Mouse (Mus musculus) embryo, embryonic 9.5 days (tissue): ENCODE results near the gene Pld6.
A peak's percentile ranks its signal among the peaks of the same experiment; 100 is the strongest.

Experiments
- DNase-seq: peaks from one replicate; pipeline ENCODE4 v3.0.0-alpha.2; 2017; ENCODE audit errors: extremely low spot score

Gene Pld6

DNA sequence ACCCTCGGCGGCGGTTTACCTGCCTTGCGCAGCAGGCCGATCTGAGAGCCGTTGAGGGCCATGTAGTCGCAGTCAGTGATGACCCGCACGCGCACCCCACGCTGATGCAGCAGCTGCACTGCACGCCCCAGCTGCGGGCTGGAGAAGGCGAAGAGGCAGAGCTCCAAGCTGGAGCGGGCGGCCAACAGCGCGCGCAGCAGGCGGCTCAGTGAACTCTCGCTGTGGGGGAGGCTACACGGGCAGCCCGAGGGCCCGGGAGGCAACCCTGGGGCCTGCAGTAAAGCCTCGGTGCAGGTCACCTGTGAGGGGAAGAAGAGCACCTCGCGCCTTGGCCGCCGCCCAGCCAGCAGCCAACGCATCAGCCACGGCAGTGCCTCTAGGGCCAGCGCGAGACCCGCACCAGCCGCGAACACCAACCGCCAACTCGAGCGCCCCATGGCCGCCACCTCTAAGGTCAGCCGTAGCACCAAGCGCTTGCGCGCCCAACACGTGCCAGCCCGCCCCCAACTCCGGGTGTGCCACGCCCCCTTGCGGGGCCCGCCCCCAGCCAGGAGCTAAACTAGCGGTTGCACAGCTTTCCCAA, at the start of gene Pld6:
Pld6 (minus strand) TSS at position 447 of the 583 bp plus-strand sequence.
- peak; percentile 80 for DNase-seq

DNA sequence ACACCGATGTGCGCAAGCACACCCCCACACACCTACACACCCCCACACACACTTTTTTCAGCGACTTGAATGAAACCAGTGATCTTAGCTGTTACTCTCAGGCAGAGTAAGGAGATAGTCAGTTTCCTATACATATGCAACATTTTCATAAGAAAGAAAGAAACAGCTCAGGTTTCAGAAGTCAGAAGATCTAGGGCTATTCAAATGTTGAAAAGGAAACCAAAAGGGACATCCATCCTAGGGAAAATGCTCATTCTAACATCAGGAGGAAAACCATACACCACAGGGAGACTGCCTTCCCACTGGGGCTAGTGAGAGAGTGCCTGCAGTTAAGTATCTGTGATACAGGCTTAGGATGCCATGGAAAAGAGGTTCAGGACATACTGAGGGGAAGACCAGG, 34.2 kb upstream of the Pld6 start:
- no peak for DNase-seq

DNA sequence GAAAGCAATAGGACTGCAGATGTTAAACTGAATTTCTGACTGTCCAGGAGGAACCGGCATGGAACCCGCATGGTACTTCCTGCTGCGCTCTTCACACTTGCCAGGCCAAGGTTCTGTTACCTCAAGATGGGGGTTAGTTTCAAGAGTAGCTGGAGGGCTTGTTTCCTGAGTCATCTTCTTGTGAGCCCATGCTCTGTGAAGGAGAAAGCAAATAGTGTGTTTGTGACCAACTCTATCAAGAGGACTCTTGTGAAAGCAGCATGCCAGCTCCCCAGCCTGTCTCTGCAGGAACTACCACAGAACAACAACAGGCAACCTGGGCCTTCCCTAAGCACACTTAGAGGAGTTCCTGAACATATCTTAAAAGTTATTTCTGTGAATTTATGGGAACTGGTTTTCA, 30.5 kb upstream of the Pld6 start:
- DNase-seq: no peak

DNA sequence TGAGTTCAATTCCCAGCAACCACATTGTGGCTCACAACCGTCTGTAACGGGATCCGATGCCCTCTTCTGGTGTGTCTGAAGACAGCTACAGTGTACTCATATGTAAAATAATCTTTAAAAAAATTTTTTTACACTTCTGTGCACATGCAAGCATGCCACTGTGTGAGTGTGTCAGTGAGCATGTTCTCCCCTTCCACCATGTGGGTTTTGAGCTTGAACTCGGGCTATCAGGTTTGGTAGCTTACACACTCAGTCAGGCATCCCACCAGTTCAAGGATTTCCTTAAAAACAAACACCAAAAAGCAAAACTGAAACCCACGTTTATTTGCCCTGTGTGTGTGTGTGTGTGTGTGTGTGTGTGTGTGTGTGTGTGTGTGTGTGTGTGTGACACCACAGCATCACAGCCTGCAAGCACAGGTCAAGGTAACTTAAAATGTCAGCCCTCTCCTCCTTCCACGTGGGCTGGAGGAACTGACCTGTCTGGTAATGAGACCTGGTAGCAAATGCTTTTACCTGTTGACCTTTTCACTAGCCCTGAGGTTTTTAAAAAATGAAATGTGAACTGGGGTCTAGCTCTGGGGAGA, 28.1 kb upstream of the Pld6 start:
- no peak for DNase-seq

DNA sequence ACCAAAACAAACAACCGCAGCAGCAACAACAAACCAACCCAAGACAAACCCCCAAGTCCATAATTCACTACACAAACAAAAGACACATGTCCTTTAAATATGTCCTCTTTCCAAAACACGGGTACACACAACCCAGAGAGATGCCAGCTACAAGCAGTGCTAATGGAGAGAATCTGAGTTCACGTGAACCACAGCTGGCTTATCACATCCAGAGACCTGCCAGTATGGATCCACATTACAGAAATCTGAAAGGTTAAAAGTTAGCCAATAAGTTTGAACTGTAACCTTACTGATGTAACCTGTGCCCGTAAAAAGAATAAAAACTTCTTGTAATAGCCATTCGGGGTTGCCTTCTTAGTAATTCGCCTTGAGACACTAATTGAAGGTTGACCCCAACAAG, 27.5 kb upstream of the Pld6 start:
- DNase-seq: no peak

DNA sequence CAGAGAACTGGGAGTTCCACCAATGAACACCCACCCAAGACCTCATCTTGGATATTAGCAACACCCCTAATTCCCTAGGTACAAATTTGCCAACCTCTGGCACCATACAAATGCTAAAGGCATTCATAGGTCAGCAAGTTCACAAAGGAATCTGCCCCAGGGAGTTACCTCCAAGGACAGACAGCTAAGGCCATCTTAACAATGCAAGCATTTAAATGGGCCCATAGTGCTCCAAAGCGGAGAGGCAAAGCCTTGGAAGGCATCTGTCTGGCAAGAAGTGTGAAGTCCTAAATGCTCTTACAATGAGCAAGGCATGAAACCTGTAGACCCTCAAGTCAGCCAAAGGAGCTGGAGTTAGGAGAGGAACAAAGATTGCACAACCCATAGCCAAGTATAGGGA, 26.9 kb upstream of the Pld6 start:
- DNase-seq: no peak

DNA sequence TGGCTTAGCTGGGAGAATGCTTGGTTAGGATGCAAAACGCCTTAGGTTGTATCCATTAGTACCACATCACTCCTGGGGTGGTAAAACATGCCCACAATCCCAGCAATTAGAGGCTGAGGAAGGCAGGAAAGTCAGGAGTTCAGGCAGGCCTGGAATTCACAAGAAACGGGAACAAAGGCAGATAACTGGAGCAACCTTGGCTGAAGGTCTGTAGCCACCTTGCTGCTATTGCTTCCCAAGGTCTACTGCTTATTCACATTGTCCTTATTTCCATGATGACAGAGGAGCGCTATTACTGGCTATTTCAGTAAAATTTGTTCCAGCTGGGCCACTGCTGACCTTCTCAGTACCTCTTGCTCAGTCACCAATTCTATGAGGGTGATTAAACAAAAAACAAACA, 25.8 kb upstream of the Pld6 start:
- DNase-seq: no peak

DNA sequence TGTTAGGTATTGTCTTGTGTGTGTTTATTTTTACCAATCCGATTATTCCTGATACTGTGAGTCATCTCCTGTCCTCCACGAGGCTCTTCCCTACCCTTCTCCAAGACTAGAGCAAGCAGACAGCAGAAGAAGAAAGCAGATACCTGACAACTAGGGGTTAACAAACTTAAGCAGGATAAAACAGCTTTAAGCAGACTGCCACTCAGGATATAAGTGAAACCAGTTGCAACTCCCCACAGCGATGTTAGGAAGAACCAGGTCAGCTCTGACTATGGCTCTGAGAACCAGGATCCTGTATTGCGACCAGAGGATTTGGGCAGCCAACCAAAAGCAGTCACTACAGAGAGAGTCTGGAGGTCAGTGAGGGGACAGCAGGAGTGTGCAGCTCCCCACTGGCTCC, 23.8 kb upstream of the Pld6 start:
- DNase-seq: no peak

DNA sequence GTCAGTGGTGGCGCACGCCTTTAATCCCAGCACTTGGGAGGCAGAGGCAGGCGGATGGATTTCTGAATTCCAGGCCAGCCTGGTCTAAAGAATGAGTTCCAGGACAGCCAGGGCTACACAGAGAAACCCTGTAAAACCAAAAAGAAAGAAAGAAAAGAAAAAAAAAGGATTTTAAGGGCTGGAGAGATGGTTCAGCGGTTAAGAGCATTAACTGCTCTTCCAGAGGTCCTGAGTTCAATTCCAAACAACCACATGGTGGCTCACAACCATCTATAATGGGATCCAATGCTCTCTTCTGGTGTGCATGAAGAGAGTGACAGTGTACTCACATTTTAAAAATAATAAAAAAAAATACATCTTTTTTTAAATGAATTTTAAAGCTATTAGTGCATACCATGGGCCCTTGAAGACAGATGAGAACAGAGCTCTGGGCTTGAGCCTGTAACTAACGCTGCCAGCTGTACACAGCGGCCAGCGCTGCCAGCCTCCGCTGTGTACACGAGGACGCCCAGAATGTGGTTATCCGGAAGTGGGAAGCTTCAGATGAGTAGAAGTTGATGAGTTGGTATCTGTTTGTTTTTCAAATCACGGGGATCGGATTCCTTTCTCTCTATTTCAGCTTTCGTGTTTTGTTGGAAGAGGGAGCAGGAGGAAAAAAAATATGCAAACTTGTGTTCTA, 23.2 kb upstream of the Pld6 start:
- no peak for DNase-seq

DNA sequence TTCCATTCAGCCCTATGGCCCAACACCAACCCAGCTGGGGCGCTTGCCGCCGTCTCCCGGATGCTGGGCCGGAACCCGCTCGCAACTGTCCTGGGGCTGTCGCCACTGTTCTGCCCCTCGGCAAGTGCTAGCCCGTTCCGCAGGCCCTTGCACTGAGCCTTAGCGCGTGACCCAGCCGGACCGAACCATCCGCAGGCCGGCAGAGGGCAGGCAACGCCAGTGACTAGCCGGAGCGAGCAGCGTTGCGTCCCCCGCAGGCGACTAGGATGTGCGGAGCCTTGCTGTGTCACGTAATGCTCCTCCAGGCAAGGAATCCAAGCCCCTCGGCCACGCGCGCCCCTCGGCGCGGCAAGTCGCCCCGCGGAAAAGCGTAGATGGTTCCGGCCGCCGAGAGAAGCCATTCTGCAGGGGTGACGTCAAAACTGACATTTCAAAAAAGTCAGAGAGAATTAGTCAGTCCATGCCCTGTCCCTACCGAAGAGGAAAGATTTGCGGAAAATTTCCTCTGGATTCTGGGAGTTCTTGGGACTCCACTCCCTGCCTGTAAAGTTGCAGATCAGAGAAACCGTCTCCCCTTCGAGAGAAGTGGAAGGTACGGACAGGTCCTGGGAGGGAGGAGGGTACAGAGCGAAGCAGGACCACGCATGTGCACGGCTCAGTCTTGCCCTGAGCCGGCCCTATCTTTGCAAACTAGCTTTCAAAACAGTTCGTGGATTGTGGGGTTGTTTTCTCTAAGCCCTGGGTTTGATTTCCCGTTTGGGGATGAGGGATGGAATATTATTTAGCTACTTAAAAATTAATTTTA, 22.4 kb upstream of the Pld6 start, which contains the start of gene Flcn:
Flcn (minus strand) TSS at position 347 of the 805 bp plus-strand sequence.
- peak; percentile 92 for DNase-seq

DNA sequence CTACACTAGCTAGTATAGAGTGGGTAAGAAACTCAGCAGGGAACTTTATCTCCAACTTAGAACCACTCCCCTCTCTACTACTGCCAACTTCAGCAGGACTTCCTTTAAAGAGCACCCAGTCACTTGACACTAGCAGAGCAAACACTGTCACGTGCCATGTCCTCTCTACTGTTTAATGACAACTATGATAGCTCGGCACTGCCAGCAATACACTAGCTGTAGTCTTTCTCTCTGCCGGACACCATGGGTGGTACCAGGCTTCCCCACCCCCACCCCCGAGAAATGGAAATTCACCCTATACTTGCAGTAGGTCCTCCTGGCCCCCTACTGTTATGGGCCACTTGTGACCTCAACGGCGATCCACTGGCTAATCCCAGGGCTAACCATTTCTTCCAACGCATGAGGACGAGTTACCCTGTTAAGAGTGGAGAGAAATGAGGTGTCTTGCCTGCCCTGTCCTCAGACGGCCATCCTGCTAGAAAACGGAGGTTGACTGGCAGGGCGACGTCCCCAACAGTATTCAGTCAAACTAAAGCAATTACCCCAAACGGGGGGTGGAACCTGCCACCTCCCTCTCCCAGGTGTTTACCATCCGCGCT, 21.7 kb upstream of the Pld6 start:
- no peak for DNase-seq

DNA sequence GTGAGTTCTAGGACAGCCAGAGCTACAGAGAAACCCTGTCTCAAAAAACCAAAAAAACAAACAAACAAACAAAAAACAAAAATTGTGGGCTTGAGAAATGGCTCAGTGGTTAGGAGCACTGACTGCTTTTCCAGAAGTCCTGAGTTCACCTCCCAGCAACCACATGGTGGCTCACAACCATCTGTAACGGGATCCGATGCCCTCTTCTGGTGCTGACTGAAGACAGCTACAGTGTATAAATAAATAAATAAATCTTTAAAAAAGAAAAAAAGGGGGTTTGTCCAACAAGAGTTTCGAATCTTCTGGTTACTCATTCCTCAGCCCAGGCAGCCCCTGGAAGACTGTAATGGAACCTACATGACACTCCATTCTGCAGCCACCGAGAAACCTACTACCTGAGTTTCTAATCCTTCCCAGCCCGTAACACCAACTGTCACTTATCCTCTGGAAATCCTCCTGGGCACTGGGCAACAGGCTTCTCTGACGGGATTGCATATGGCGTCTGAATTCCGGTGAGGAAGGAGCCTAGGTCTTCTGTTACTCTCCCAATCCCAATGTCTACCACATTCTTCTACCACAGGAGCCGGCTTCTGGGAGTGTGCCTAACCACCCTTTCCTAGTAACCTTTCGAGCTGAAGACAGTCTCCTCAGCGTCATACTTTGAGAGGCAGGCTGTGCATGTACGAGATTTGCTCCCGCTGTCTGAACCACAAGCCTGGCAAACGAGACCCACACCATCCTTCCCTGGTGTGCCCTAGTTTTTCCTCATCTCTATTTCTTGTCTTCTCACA, 20.9 kb upstream of the Pld6 start:
- DNase-seq: no peak

DNA sequence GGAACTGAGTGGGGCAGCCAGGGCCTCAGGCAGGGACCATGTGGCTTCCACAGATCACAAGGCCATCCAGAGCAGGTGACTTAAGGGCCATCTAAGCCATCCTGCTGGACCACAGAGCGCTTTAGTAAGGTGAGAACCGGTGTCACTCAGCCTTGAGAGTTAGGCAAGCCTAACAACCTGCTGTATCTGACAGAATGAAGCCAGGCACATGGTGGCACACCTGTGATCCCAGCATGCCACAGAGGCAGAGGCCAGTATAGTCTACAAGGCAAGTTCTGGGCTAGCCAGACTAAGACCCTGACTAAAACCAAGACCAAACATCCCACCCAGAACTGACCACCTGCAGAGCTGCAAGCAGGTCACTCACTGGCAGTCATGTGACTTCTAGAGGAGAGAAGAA, 18.2 kb upstream of the Pld6 start:
- DNase-seq: no peak

DNA sequence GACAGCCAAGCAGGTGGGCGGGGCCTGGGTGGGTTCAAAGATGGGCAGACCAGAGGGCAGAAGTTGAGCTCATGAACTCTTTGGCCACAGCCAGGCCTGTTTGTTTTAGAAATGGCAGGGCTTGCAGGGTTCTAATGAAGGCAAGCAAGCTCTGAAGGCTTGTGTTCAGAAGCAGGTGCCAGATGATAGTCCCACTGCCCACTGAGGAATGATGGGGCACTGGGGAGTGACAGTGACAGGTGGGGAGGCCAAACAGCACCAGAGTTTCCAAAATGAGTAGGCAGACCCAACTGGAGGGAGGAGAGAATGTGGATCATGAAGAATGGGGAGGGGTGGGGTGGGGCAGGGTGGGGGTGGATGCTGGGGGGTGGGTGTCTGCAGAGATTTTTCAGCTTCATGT, 17.8 kb upstream of the Pld6 start:
- no peak for DNase-seq

DNA sequence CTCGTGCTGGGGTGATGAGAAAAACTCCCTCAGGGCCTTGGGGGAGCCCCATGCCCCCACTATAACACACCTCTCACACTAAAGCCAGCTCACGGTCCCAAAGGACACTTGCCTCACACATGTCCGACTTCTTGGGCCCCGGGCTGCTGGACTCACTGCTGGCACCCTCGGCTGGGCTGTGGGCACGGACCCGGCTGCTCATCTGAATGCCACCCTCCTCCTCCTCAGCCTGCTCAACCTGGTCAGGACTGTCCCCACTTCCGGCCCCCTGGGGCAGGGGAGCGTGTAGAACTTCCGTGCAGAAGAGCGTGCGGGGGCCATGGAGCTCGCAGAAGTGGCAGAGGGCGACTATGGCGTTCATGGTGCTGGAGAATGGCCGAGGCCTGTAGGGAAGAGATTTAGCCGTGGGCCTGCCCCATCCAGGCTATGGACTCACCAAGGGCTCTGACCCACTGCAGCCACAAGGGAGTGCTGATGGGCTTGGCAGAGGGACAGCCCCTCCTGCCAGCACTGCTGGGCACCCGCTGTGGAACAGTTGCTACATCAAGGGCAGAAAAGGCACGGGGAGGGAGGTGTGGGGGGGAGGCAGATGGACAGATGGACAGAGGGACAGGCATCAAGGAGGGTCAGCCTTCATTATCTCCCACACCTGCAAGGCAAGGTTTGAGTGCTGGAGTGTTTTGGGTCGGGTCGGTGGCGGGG, 17.1 kb upstream of the Pld6 start:
- no peak for DNase-seq

DNA sequence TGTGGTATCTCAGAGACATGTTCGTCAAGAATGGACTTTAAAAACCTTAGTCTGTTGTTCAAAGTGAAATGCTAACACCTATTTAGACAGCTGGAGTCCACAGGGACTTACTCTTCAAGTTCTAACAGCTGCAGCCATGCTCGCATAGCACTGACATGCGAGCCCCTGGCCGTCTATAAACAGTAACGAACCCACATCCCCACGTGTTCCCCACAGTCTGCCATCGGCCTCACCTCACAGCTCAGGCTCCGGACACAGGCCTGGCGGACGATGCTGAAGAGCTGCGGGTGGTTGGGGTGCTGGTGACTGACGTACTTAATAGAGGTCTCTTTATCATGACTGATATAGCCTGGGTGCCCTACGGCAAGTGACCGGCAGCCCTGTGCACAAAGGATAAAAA, 16.1 kb upstream of the Pld6 start:
- DNase-seq: no peak

DNA sequence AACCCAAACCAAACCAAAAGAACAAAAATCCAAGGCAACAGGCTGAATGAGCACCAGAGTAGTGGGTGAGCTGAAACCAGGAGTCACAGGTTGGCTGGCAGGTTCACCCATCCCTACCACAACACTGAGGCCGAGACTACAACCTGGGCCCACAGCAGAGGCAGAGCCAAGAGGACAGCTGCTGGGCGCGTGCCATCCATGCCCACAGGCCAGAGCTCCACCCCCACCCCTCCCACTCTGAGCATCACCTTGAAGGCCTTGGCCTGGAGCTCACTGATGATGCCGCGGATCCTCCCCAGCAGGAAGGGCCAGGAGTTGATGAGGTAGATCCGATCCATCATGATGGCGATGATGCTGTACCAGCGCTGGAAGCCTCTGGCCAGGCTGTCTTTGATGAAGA, 14.4 kb upstream of the Pld6 start:
- no peak for DNase-seq

DNA sequence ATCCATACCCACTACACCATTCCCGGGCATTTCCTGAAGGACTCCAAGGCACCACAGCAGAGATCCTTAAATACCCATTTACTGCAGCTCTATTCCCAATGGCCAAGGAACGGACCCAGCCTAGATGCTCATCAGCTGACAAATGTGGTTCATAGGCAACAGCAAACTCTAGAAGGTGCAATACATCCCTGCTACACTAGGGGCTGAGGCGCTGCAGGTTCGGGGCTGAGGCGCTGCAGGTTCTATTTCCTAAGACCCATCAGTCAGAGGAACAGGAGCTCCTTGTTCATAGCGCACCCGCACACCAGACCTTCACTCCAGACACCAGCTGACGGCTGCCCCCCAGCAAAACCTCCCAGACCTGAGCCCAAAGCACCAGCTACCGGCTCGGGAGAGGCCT, 13.0 kb upstream of the Pld6 start:
- no peak for DNase-seq

DNA sequence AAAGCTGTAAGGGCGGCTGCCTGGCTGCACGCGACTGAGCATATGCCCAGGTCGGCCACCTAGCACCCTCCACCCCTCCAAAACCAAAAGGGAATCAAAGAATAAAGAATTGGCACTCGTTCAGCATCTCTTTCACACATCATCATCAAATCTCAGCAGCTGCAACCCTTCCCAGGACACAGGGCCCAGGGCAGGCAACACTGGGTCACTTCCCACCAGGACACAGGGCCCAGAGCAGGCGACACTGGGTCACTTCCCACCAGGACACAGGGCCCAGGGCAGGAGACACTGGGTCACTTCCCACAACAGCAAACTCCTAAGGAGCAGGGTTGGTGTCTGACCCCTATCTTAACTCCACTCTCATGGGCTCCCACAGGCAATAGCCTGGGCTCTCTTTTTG, 5.9 kb upstream of the Pld6 start:
- DNase-seq: no peak

DNA sequence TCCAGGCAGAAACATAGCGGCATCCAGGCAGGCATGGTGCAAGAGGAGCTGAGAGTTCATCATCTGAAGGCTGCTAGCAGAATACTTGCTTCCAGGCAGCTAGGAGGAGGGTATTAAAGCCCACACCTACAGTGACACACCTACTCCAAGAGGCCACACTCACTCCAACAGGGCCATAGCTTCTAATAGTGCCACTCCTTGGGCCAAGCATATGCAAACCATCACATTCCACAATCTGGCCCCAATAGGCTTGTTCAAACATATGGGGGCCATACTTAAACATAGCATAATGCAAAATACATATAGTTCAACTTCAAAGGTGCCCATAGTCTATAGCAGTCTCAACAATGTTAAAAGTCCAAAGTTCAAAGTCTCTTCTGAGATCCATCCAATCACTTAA, 1.9 kb upstream of the Pld6 start:
- no peak for DNase-seq
